Mouse (Mus musculus) brown adipose tissue, adult 24 weeks (tissue): ENCODE measurements at regions not wholly inside any gene's neighbourhood (a gene's known extent, or its start where the extent isn't known, plus 50 kb on each side); places are given as distances from the start of the nearest gene placed in this dataset.
"Not testable (repeated sequence)": the region's sequence is repeated elsewhere in the genome, so short reads cannot be mapped to it uniquely, and the experiment has no call there.

Source experiments
- H3K27ac ChIP-seq: fragments of 200-500 bp; replicated peaks from 2 replicates; pipeline ENCODE4 v1.5.1; 2012; ENCODE audit warnings: low read depth, mild to moderate bottlenecking, low read length
- H3K4me1 ChIP-seq: fragments of 200-500 bp; 2 replicates; pipeline ENCODE4 v1.6.1; 2012; ENCODE audit warnings: low read length, mixed read lengths; ENCODE audit not compliant: control insufficient read depth, insufficient read depth, insufficient read length
- H3K4me3 ChIP-seq: fragments of 200-500 bp; 2 replicates; pipeline ENCODE4 v1.5.1; 2012; ENCODE audit warnings: low read depth, mild to moderate bottlenecking, low read length, moderate library complexity; ENCODE audit not compliant: insufficient read depth

DNA sequence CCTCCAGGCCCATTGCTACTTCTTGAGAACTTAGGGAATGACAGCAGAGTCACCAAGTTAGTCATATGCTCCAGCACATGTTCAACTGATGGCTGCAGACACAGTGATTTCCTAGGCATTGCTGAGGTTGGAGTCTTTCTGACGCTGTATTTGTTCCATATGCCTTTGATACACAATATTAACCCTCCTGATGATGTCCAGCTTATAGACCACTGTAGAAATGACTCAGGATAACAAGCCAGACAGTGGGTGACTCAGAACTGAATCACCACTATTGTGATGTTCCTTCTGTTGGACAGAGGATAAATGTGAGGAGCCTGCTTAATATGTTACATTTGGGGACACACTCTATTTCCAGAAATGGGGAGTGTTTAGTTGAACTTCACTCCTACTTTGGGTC is 304.4 kb downstream of the Myh15 start:
- Histone ChIP-seq H3K4me3 (no peak overlapping the region), H3K4me1 (no peaks in the 10 kb centered on the region), H3K27ac (no peak overlapping the region)

DNA sequence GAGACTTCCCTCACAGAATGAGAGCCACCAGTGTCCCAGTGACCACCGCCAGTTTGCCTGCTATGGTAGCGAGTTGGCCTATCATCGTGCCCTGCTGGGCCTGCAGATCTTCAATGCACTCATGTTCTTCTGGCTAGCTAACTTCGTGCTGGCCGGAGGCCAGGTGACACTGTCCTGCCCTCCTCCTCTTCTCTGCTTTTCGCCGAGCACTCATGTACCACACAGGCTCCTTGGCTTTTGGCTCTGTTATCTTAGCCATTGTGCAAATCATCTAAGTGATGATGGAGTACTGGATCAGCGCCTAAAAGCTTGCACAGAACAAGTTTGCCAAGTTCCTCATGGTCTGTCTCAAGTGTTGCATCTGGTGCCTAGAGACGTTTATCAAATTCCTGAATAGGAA is 312.2 kb downstream of the Myh15 start:
- H3K4me1 ChIP-seq, result no peaks in the 10 kb centered on the region
- no peak overlapping the region for H3K4me3 ChIP-seq
- no peak overlapping the region for H3K27ac ChIP-seq

DNA sequence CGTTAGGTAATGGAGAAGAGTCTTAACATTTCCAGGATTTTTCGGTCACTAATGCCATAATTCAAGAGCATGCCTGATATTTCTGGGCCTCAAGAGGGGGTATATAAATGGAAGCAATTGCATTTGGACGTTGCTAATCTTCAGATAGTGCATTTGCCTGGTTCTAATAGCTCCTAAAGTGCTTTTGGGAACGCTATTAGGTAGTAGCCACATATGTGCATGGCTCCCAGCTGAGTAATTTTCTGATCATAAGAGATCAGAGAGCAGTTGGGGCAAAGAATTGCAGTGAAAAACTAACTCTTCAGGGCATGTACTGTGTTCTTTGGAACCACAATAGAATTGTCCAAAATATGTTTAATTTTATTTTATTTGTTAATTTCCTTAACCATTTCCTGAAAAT is 317.8 kb downstream of the Myh15 start:
- H3K27ac ChIP-seq, result no peak overlapping the region
- no peak overlapping the region for H3K4me3 ChIP-seq
- no peaks in the 10 kb centered on the region for H3K4me1 ChIP-seq

DNA sequence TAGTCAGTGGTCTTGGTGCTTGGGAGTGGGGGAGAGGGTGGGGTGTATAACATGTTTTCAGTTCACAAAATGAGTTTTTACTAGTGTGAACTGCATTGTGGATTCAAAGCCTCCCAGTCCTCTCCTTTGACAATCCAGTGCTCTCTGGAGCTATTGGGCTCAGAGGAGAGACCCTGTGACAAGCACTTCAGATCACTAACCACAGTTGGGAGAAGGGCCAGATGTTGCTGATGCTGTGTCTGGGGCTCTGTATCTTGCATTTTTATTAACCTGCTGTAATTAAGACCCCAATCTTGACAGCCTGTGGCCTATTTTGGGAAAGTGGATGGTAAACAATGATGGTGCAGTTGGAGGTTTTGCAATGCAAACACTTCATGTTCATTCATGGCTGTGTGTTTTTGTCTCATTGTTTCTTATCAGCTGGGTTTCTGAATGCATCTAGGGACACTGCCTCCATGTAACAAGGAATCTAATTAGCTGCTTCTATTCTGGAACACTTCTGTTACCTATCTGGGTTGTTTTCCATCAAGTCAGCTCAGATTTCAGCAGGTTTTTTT is 320.0 kb upstream of the Ift57 start:
- Histone ChIP-seq H3K4me1 (no peaks in the 10 kb centered on the region), H3K27ac (no peak overlapping the region), H3K4me3 (no peak overlapping the region)

DNA sequence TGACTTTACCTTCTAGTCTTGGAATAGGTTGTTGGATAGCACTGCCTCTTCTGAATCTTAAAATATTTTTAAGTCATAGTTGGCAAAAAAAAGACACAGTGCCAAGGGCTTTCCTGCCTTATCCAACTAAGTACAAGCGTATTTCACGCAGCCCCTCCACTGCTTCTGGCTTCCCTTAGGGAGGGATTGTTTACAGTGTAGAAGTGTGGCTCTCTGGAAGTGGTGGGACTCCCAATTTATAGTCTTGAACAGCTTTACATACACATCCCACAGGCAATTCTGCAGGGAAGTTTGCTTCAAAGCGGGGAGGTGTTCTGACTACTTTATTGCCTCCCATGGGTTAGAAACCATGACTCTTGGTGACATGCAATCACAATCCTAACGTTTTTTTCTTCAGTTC is 310.9 kb upstream of the Ift57 start:
- Histone ChIP-seq H3K4me3 (no peak overlapping the region), H3K27ac (no peak overlapping the region), H3K4me1 (no peaks in the 10 kb centered on the region)

DNA sequence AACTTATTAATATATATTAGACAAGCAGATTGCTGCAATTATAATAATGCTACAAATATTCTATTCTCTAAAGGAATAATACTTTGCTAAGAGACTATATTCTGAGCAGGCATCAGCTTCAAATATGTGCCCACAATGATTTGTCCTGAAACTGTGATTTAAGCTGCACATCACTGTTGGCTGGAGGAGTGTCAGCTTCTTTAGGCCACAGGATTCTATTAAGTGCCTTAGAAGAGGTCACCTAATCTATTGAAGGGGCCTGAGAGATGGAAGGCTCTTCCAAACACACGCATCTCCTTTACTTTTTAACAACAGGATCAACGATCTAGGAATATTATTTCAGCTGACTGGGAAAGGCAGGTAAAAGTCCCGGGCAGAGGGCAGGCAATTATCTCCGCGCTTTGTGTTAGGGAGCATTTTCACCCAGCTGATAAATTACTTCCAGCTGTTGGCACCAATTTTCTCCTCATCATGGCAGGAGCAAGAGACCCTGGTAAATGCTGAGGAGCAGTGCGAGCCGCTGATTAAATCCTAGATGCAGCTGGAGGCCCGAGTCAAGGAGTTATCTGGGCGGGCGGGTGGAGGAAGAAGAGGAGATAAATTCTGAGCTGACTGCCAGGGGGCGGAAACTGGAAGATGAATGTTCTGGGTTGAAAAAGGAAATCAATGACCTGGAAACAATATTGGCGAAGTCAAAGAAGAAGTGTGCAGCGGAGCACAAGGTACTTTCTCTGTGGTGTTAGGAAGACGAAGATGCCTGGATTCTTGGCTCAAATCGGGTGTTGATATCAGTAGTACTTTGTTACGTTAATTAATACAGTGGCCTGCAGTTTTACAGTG is 290.9 kb upstream of the Ift57 start:
- H3K27ac ChIP-seq, result no peak overlapping the region
- H3K4me3 ChIP-seq, result no peak overlapping the region
- H3K4me1 ChIP-seq, result no peaks in the 10 kb centered on the region

DNA sequence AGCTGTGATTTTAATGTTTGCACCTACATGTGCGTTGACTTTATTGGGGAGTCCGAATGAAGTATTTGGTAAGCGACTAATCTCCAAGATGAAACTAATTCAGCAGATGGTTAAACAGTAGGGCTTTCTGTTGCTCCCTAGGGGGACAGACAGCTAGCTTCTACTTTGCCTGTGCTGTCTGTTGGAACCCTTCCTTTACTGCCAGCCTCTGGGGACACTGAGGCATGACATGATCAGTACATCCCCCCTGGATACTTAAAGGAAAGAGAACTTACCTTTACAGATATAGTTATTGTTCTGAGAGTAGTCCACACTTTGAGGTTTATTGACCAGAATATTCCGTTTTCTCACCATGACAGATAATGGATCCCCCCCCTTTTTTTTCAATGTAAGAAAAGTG is 289.8 kb upstream of the Ift57 start:
- Histone ChIP-seq H3K27ac (no peak overlapping the region), H3K4me3 (no peak overlapping the region), H3K4me1 (no peaks in the 10 kb centered on the region)

DNA sequence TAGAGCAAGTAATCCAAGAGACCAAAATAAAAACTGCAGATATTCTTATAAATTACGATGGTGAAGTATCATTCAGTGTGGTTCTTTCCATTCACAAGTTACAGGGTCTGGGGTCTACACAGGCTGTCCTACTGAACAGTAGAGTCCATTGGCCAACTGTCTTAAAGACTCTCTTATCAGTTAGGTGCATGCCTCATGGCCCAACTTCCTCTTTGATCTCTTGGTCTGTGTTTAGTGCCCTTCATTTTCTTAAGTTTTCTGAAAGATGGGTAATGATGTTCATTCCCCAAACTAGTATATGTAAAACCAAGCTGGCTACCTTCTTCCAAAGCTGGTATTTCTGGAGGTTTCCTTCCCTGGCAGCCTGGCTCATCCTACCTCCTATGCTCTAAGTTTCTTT is 268.7 kb upstream of the Ift57 start:
- no peak overlapping the region for H3K4me3 ChIP-seq
- no peak overlapping the region for H3K27ac ChIP-seq
- no peaks in the 10 kb centered on the region for H3K4me1 ChIP-seq

DNA sequence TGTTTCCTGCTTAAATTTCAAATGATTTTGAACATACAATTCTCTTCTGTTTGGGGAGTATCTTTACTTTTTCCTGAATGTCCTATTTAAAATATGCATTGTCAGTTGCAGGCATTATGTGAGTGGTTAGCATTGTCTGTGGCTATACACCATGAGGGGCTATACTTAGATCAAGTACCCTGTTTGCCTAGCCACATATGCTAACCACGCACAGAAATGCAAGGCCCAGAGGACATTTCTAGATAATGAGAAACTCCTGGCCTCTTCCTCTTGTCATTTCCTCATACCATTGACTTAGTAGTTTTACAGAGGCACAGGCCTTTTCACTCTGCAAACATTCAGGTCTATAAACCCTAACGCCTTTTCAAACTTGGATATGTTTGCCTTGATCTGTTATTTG is 267.1 kb upstream of the Ift57 start:
- H3K27ac ChIP-seq, result no peak overlapping the region
- no peaks in the 10 kb centered on the region for H3K4me1 ChIP-seq
- H3K4me3 ChIP-seq, result no peak overlapping the region

DNA sequence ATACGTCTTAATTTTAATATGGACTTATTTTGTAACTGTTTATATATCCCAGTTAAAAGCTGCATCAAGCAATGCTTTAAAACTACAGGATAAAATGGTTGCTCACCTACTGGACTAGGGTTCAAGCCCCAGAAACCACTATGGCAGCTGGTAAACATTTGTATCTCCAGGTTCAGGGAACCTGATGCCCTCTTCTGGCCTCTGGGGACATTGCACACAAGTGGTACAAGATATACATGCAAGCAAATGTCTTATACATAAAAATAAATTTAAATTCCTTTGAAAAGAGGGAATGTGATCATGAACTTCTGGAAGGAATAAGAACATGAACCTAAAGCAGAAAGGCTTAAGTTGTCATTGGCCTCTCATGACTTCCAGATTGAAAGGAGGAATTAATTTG is 257.8 kb upstream of the Ift57 start:
- Histone ChIP-seq H3K4me1 (no peaks in the 10 kb centered on the region), H3K4me3 (no peak overlapping the region), H3K27ac (no peak overlapping the region)

DNA sequence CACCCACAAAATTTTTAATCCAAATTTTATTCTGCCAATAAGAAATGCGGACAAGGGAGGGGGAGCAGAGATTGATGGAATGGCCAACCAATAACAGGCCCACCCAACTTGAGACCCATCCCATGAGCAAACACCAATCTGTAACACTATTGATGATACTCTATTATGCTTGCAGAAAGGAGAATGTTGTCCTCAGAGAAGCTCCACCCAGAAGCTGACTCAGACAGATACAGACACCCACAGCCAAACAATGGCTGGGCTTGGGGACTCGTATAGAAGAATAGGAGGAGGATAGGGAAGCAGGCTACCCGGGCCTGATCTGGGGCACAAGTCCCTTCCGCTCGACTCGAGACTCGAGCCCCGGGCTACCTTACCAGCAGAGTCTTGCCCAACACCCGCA is 251.7 kb upstream of the Ift57 start:
- not testable (repeated sequence) for H3K27ac ChIP-seq, H3K4me1 ChIP-seq, H3K4me3 ChIP-seq

DNA sequence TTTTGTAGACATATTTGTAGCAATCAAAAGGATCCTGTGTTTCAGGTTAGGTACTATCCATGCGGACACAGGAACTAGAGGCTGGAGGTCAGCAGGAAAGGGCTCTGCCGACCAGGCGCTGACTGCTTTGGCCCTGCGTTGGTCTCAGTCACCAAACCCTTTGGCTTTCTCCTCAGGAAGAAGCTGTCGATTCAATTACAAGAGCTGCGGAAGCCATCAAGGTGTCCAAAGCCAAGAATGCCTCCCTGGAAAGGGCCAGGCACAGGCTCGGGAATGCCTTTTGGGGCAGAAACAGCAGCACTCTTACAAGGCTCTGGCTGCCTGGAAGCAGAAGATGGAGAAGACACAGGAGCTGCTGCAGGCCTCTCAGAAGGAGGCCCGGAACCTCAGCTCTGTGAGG is 205.2 kb upstream of the Ift57 start:
- no peak overlapping the region for H3K27ac ChIP-seq
- no peak overlapping the region for H3K4me3 ChIP-seq
- H3K4me1 ChIP-seq, result no peaks in the 10 kb centered on the region

DNA sequence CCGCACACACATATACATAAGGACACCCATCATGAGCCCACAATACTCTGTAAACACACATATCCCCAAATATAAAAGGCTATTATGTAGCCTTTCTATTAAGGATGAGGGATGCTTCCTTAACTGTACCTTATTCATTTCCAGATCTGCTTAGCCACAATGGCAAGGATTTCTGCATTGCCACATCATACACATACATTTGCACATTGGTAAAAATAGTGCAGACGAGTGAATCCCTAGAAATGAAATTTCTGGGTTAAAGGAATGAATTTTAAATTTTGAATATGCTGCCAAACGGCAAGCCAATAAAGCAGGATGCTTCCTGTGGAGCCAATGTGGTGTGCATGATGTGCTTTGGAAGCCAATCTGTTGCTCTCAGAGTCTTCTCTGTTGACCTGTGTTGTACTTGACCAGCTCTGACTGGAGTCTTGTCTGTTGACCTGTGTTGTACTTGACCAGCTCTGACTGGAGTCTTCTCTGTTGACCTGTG is 201.5 kb upstream of the Ift57 start:
- Histone ChIP-seq H3K4me1 (no peaks in the 10 kb centered on the region), H3K27ac (no peak overlapping the region), H3K4me3 (no peak overlapping the region)

DNA sequence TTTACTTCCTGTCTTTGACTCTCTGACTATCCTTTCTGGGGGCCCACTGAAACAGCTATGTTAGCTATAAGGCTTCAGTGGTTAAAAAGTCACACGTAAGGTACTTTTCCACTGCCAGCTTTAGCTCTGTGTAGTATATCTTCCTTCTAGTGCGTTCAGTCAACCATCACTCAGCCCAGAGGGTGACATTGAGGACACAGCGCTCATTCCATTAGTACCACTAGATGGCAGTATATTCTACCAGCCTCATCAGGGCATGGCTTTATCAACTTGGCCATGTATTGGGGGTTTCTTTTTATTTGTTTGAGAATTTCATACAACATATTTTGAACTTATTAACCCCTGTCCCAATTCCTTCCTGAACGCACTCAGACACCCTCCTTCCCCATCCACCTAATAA is 198.2 kb upstream of the Ift57 start:
- Histone ChIP-seq H3K4me3 (no peak overlapping the region), H3K4me1 (peaks cover 2% of the 10 kb centered on the region; the same call in 1 of the 2 replicates), H3K27ac (no peak overlapping the region)

DNA sequence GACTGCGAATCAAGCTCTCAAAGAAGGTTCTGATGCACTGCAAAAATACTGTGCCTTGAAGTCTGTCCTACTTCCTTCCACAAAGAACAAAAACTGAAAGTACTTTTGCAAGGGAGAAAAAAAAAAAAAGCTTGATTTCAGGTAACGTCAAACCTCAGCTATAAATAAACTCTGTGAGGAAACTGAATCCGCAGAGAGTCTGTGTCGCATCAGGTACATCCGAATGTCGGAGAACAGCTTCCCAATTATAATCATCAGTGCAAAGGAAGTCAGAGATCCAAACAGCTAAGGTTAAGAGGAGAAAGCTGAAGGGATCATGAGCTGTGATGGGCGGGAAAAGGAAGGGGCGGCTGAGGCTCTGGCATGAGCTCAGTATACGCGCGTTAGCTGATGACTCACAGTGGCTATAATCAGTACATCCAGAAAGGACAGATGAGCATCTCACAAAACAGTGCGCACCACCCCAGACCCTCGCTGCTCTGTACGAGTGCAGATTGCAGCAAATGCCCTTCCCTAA is 195.1 kb upstream of the Ift57 start:
- Histone ChIP-seq H3K4me1 (peaks cover 2% of the 10 kb centered on the region; the same call in 1 of the 2 replicates), H3K27ac (peak overlapping the region; percentile 59), H3K4me3 (peak overlapping the region; percentile 53)

DNA sequence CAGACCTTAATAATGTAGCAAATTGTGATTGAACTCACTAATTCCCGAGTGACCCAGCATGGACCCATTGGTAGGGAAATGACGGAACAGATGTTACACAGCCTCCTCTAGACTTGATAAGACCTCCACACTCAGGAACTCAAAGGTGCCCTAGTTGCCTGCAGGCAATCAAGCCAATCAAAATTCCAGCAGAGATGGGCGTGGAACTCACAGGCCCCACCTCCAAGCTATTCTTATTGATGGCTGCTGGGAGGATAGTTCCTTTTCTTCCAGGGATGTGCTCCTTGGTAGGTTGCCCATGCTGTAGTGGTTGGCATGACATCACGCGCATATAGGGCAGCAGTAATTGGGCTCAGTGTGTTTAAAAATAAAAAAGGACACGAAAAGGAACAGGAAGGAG is 194.4 kb upstream of the Ift57 start:
- H3K4me1 ChIP-seq, result peaks cover 2% of the 10 kb centered on the region; the same call in 1 of the 2 replicates
- peak overlapping the region; percentile 34; the same call in 1 of the 2 replicates for H3K27ac ChIP-seq

More for the DNA sequence above, 194.4 kb upstream of the Ift57 start:
- peak overlapping the region; percentile 53; the same call in 1 of the 2 replicates for H3K4me3 ChIP-seq
